Mouse (Mus musculus) ES-E14 (cell line): ENCODE data around the gene Cytip. TPM values are rescaled to one million over a fixed set of nuclear protein-coding genes. Genes with fewer than 3 reads are reported as not detected.

Source experiments
- DNase-seq: peaks from one replicate; pipeline ENCODE4 v3.0.0-alpha.2; 2013; ENCODE audit warnings: low read depth, low spot score
- H3K27ac ChIP-seq: 2 replicates; pipeline ENCODE4 v1.5.1; 2012; ENCODE audit warnings: low read depth, mild to moderate bottlenecking, low read length, moderate library complexity, mixed read lengths; ENCODE audit not compliant: poor library complexity, insufficient read depth, severe bottlenecking
- H3K36me3 ChIP-seq: 2 replicates; pipeline ENCODE4 v1.6.1; 2012; ENCODE audit warnings: mild to moderate bottlenecking, low read length, moderate library complexity, mixed read lengths; ENCODE audit not compliant: control insufficient read depth, poor library complexity, insufficient read depth, severe bottlenecking
- H3K4me1 ChIP-seq, 2 experiments: fragments of 150-350 bp in 1 of 2; sonication (generic) in 1 of 2; 2 replicates each; pipeline ENCODE4 v1.6.1; 2012; ENCODE audit warnings: low read length in 2 of 2, mild to moderate bottlenecking in 1 of 2, mixed read lengths in 1 of 2; ENCODE audit not compliant: control insufficient read depth in 2 of 2, insufficient read depth in 2 of 2, poor library complexity in 1 of 2
- H3K4me3 ChIP-seq, 2 experiments: fragments of 150-350 bp in 1 of 2; sonication (generic) in 1 of 2; 2 replicates each; pipeline ENCODE4 v1.5.1; 2012; ENCODE audit warnings: low read length in 2 of 2, low read depth in 1 of 2, mild to moderate bottlenecking in 1 of 2, mixed read lengths in 1 of 2; ENCODE audit not compliant: insufficient read depth in 1 of 2, poor library complexity in 1 of 2, severe bottlenecking in 1 of 2
- H3K9ac ChIP-seq: 2 replicates; pipeline ENCODE4 v1.6.1; 2012; ENCODE audit warnings: low read depth, mild to moderate bottlenecking, low read length, mixed read lengths; ENCODE audit not compliant: poor library complexity, insufficient read depth, severe bottlenecking
- H3K9me3 ChIP-seq: fragments of 150-350 bp; sonication (generic); 2 replicates; pipeline ENCODE4 v1.6.1; 2012; ENCODE audit warnings: low read depth, mild to moderate bottlenecking, low read length; ENCODE audit not compliant: control insufficient read depth, insufficient read depth
- CHD2 ChIP-seq: IDR thresholded peaks from 2 replicates; pipeline ENCODE4 v1.6.1; 2014; ENCODE audit warnings: mild to moderate bottlenecking, low read depth, low read length, inconsistent platforms
- HCFC1 ChIP-seq: IDR thresholded peaks from 2 replicates; pipeline ENCODE4 v1.6.1; 2012; ENCODE audit warnings: low read length, inconsistent platforms, borderline replicate concordance; ENCODE audit not compliant: insufficient read depth
- MAFK ChIP-seq: IDR thresholded peaks from 2 replicates; pipeline ENCODE4 v1.6.1; 2014; ENCODE audit warnings: mild to moderate bottlenecking, low read depth, low read length, inconsistent platforms; ENCODE audit not compliant: insufficient read depth
- ZC3H11A ChIP-seq: IDR thresholded peaks from 2 replicates; pipeline ENCODE4 v1.6.1; 2012; ENCODE audit warnings: low read depth, mild to moderate bottlenecking, inconsistent platforms, low read length, borderline replicate concordance
- ZNF384 ChIP-seq: IDR thresholded peaks from 2 replicates; pipeline ENCODE4 v1.6.1; 2012; ENCODE audit warnings: low read depth, low read length, inconsistent platforms
- in situ Hi-C, 2 experiments: fragments of 600-800 bp; cut with MboI; formaldehyde crosslinking; loops; one replicate each; pipeline ENCODE4 v1.15.1; 2025; ENCODE audit warnings: low sequenced_read_pairs in 2 of 2, inconsistent platforms in 1 of 2; ENCODE audit not compliant: unreplicated experiment in 2 of 2
- total RNA-seq: library from RNA; depleted of rRNA; stranded (reverse); fragments of 300-350 nt; gene quantifications from 2 replicates; pipeline ENCODE4 v1.2.3, GENCODE M21; 2012

Gene Cytip
- total RNA-seq, 1 experiment, result 0.22 TPM

- in situ Hi-C loops, result loop anchor here in 1 of 2 experiments (25.0 kb wide), 1 partner anchor 487 kb away; no protein-coding TSS in a partner anchor
- no peaks in the 10 kb centered on the region for H3K4me1 ChIP-seq
These were observed 19.7 kb downstream of the Cytip start for GRCm38 (mm10) chr2:58175392-58176291.

GRCm38 (mm10) chr2:58174476-58175286, 20.7 kb downstream of the Cytip start:
- no peak overlapping the region for H3K27ac ChIP-seq
- no peak overlapping the region for H3K9ac ChIP-seq
- no peak for DNase-seq
- TF ChIP-seq ZC3H11A (no peak), ZNF384 (no peak), MAFK (no peak), HCFC1 (no peak)
- H3K36me3 ChIP-seq, result no peaks in the 10 kb centered on the region
- in situ Hi-C loops, result loop anchor here in 1 of 2 experiments (25.0 kb wide), 1 partner anchor 488 kb away; no protein-coding TSS in a partner anchor
- no peaks in the 10 kb centered on the region for H3K9me3 ChIP-seq
- no peaks in the 10 kb centered on the region for H3K4me1 ChIP-seq
- no peak overlapping the region for H3K4me3 ChIP-seq

More at GRCm38 (mm10) chr2:58175392-58176291, 19.7 kb downstream of the Cytip start:
- TF ChIP-seq CHD2, result no peak
- no peak for TF ChIP-seq HCFC1
- TF ChIP-seq ZNF384, result no peak
- TF ChIP-seq ZC3H11A, result no peak
- TF ChIP-seq MAFK, result no peak
- Histone ChIP-seq H3K9ac (no peak overlapping the region), H3K36me3 (no peaks in the 10 kb centered on the region), H3K27ac (no peak overlapping the region), H3K4me3 (no peak overlapping the region), H3K9me3 (no peaks in the 10 kb centered on the region)
- DNase-seq, result no peak

- Histone ChIP-seq H3K27ac (no peak overlapping the region), H3K4me3 (no peak overlapping the region), H3K9ac (no peak overlapping the region), H3K36me3 (no peaks in the 10 kb centered on the region), H3K4me1 (no peaks in the 10 kb centered on the region), H3K9me3 (no peaks in the 10 kb centered on the region)
- no peak for TF ChIP-seq CHD2
- no peak for TF ChIP-seq ZNF384
- TF ChIP-seq ZC3H11A, result no peak
- no peak for TF ChIP-seq MAFK
- no peak for TF ChIP-seq HCFC1
- DNase-seq, result no peak
- in situ Hi-C loops, result no loop called here
These were observed 22.4 kb downstream of the Cytip start for GRCm38 (mm10) chr2:58172963-58173362.

GRCm38 (mm10) chr2:58169173-58169572, 26.2 kb downstream of the Cytip start:
- DNase-seq, result no peak
- no peak overlapping the region for H3K4me3 ChIP-seq
- in situ Hi-C loops, result no loop called here
- no peaks in the 10 kb centered on the region for H3K36me3 ChIP-seq
- H3K9ac ChIP-seq, result no peak overlapping the region
- H3K9me3 ChIP-seq, result no peaks in the 10 kb centered on the region
- TF ChIP-seq ZNF384 (no peak), MAFK (no peak), ZC3H11A (no peak), CHD2 (no peak), HCFC1 (no peak)
- no peaks in the 10 kb centered on the region for H3K4me1 ChIP-seq
- no peak overlapping the region for H3K27ac ChIP-seq
